Mouse (Mus musculus) G1E-ER4 (cell line): Measurements from ENCODE around the gene Dnal1. TPM values are rescaled to one million over a fixed set of nuclear protein-coding genes. Genes with fewer than 3 reads are reported as not detected.

ENCODE experiments used
- GATA1 ChIP-seq: IDR thresholded peaks from one replicate; pipeline ENCODE4 v1.8.0; 2012; ENCODE audit warnings: low read length, inconsistent platforms
- polyA plus RNA-seq: library from polyadenylated mRNA; stranded (reverse); fragments of >175 nt; gene quantifications from 2 replicates; pipeline ENCODE4 v1.2.3, GENCODE M21; 2012

Gene Dnal1
- polyA plus RNA-seq, 1 experiment: not detected

DNA sequence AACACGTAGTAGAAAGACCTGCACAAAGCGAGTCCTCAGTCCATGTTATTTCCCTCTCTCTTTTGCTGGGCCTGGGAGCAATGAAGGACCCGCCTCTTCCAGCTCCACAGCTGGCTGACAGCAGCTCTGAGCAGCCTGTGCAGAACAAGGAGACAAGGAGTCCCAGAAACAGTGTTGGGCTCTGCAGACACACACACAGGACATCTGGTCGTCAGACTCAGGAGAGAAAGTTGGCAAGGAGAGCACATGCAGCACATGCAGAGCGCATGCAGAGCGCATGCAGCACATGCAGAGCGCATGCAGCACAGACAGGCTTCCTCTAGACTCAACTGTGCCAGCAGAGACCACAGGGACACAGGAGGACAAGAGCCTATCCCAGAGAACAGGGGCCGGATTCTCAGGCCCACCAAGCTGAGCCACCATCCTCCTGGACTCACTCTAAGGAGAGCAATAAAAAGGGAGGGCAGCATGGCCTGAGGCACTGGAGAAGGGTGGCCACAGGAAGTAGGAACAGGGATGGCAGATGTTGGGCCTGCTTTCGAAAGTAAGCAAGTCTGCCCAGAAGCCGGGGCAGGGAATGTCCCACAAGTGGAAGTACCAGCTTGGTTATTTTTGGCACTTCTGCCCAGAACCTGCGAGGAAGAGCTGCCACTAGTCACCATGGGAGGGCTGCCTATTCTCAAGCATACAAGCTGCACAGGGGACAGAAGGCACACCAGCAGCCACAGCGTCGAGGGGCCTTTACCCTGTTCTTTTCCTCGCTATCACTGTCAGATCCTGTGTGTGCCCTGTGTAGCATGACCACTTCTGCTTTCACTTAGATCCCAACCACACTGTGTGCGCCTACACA, 73.8 kb downstream of the Dnal1 start:
- TF ChIP-seq GATA1: no peak

GRCm38 (mm10) chr12:84188881-84189444, 74.8 kb downstream of the Dnal1 start:
- TF ChIP-seq GATA1: no peak

GRCm38 (mm10) chr12:84190151-84190820, 76.1 kb downstream of the Dnal1 start:
- TF ChIP-seq GATA1: no peak

- no peak for TF ChIP-seq GATA1
Measured at GRCm38 (mm10) chr12:84191190-84191589, 77.0 kb downstream of the Dnal1 start.

DNA sequence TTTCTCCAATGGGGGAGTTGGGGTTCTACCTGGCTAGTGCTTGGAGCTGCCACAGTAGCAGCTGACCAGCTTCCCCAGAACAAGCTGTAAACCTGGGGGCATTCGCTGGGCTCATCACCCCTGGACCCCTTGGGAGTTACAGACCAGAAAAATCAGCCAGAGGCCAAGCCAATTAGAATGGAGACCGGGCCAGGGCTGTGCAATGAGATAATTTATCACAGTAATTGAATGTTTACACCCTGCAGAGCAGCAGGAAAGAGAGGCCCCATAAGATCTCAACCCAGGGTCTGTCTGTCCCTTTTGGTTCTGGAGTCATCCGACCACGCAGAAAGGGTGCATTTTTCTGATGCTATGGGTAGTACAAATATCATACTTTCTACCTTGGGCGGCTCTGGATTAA, 77.6 kb downstream of the Dnal1 start:
- no peak for TF ChIP-seq GATA1

DNA sequence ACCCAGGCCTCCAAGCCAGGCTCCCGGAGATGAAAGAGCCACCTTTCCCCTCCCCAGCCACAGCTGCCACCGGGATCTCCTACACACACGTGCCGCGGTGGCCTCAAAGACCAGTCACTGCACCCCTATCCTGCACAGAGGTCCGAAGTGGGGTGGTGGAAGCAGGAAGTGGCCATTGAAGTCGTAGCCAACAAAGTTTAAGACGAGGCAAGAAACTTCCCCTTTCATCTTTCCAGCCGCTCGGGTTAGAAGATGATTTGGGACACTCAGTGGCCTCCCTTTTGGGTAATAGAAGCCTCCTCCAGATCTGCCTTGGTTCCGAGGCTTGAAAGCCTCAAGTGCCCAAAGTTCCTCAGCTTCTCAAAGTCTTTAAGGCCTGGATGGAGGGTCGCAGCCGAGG, 78.1 kb downstream of the Dnal1 start:
- TF ChIP-seq GATA1: no peak

- no peak for TF ChIP-seq GATA1
Measured at GRCm38 (mm10) chr12:84192741-84193641, 78.8 kb downstream of the Dnal1 start.

DNA sequence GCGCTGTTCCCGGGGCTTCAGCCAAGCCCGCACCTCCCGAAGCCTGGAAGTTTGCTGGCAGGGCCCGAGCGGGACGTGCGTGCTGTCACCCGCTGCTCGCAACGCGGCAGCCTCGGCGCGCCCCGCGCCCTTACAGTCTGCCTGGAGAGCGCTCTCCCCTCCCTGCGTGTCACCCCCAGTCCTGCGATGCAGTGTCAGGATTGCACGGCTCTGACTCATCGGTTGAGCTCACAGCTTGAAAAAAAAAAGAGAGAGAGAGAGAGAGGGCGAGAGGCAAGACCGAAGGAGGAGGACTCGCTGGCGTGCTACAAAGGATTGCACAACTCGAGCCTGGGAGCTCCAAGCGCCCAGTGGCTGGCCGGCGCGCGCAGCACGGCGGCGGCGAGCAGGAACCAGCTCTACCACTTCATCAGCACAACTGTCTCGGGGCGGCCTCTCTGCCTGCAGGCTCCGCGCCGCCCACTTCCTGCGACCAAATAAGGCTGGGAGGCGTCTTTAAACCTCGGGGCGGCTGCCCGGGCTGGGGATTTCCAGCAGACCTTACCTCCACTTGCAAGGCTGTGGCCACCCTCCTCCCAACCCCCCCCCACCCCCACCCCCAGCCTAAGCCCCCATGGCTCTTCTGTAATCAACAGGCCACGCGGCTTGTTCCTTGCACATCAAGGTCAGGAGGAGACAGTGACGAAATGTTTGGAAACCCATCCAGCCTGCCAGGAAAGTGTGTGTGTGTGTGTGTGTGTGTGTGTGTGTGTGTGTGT, 79.7 kb downstream of the Dnal1 start:
- TF ChIP-seq GATA1: no peak

- no peak for TF ChIP-seq GATA1
Measured at GRCm38 (mm10) chr12:84194400-84195109, 80.4 kb downstream of the Dnal1 start.

- TF ChIP-seq GATA1: no peak
Measured at GRCm38 (mm10) chr12:84195195-84195594, 81.0 kb downstream of the Dnal1 start.

Other genes with a start within 250 kb of the Dnal1 start
- 24.1 and 25.9 TPM in 2 replicates for gene Numb, start 192.4 kb upstream of the Dnal1 start, polyA plus RNA-seq
- 89.8 and 95.7 TPM in 2 replicates for gene Riox1, start 163.8 kb upstream of the Dnal1 start, polyA plus RNA-seq
- gene Heatr4, start 129.5 kb upstream of the Dnal1 start, polyA plus RNA-seq: not detected in 2 replicates
- gene Acot2, start 126.5 kb upstream of the Dnal1 start, polyA plus RNA-seq: not detected in 2 replicates
- gene Acot1, start 104.9 kb upstream of the Dnal1 start, polyA plus RNA-seq: not detected in 2 replicates
- not detected in 2 replicates for gene Acot4, start 76.0 kb upstream of the Dnal1 start, polyA plus RNA-seq
- gene Gm49366, start 75.4 kb upstream of the Dnal1 start, polyA plus RNA-seq: not detected in 2 replicates
- gene Acot3, start 62.2 kb upstream of the Dnal1 start, polyA plus RNA-seq: not detected in 2 replicates
- gene Acot5, start 45.0 kb upstream of the Dnal1 start, polyA plus RNA-seq: not detected in 2 replicates
- gene Acot6, start 13.7 kb upstream of the Dnal1 start, polyA plus RNA-seq: not detected in 2 replicates
- 0.11 and 0.14 TPM in 2 replicates for gene Pnma1, start 34.1 kb downstream of the Dnal1 start, polyA plus RNA-seq
- gene Elmsan1, start 104.5 kb downstream of the Dnal1 start, polyA plus RNA-seq: 101 and 107 TPM in 2 replicates
- gene Ptgr2, start 170.9 kb downstream of the Dnal1 start, polyA plus RNA-seq: 5.6 and 6.2 TPM in 2 replicates
- gene Zfp410, start 202.5 kb downstream of the Dnal1 start, polyA plus RNA-seq: 1.5 and 1.8 TPM in 2 replicates
- 13.2 and 43.2 TPM in 2 replicates for gene Coq6, start 247.3 kb downstream of the Dnal1 start, polyA plus RNA-seq
- gene Fam161b, start 247.5 kb downstream of the Dnal1 start, polyA plus RNA-seq: 0.21 and 0.38 TPM in 2 replicates